Mouse (Mus musculus) bone marrow, adult 2 months (tissue): ENCODE measurements around the gene Gphn.

Experiments used
- CTCF ChIP-seq: fragments of 200-500 bp; IDR thresholded peaks from 2 replicates; pipeline ENCODE4 v1.5.1; 2011; ENCODE audit warnings: low read length, control low read depth; ENCODE audit not compliant: control insufficient read depth, insufficient read depth
- POLR2A ChIP-seq: fragments of 200-500 bp; IDR thresholded peaks from 2 replicates; pipeline ENCODE4 v1.6.1; 2011; ENCODE audit warnings: low read depth, mild to moderate bottlenecking, control low read depth, low read length, borderline replicate concordance; ENCODE audit not compliant: control insufficient read depth

GRCm38 (mm10) chr12:78195368-78195767 is 30.8 kb upstream of the Gphn start:
- no peak for TF ChIP-seq CTCF
- no peak for TF ChIP-seq POLR2A
